Mouse (Mus musculus): Measurements from ENCODE around the gene Slc11a2. TPM values are rescaled to one million over a fixed set of nuclear protein-coding genes. Genes with fewer than 3 reads are reported as not detected.

Slc11a2 gene
- 8.7 TPM for polyA plus RNA-seq (2014; fragmentation: Illumina TruSeq; extraction: RNeasy Lipid Tissue Mini Kit (QIAGEN cat#74804))

GRCm38 (mm10) chr15:100424396-100425122 lies at the start of gene Slc11a2:
Gene Slc11a2, minus strand, starts transcription at chr15:100425072.

GRCm38 (mm10) chr15:100468295-100469188 lies 43.7 kb upstream of the Slc11a2 start, which contains the start of gene Letmd1:
Gene Letmd1, plus strand, starts transcription at chr15:100469023.

GRCm38 (mm10) chr15:100421758-100422197 lies 3.1 kb downstream of the Slc11a2 start, which contains the start of gene Gm5475:
Gene Gm5475, plus strand, starts transcription at chr15:100422147.

GRCm38 (mm10) chr15:100364242-100364641 lies 60.6 kb downstream of the Slc11a2 start, which contains the start of gene Higd1c:
Gene Higd1c, plus strand, starts transcription at chr15:100364542.

GRCm38 (mm10) chr15:100352711-100353250 lies 72.1 kb downstream of the Slc11a2 start, which contains the start of the genes Methig1 and Mettl7a2:
Gene Methig1, plus strand, starts transcription at chr15:100353149.
Gene Mettl7a2, plus strand, starts transcription at chr15:100353200.

Other genes starting within 250 kb of the Slc11a2 start
- gene Atf1, start 197.3 kb downstream of the Slc11a2 start, polyA plus RNA-seq (2014; fragmentation: Illumina TruSeq; extraction: RNeasy Lipid Tissue Mini Kit (QIAGEN cat#74804)): 151 TPM
- gene Tmprss12, start 144.2 kb downstream of the Slc11a2 start, polyA plus RNA-seq (2014; fragmentation: Illumina TruSeq; extraction: RNeasy Lipid Tissue Mini Kit (QIAGEN cat#74804)): not detected
- gene Mettl7a1, start 120.9 kb downstream of the Slc11a2 start, polyA plus RNA-seq (2014; fragmentation: Illumina TruSeq; extraction: RNeasy Lipid Tissue Mini Kit (QIAGEN cat#74804)): 80.1 TPM
- gene Mettl7a3, start 90.1 kb downstream of the Slc11a2 start, polyA plus RNA-seq (2014; fragmentation: Illumina TruSeq; extraction: RNeasy Lipid Tissue Mini Kit (QIAGEN cat#74804)): not detected
- gene Methig1, start 71.9 kb downstream of the Slc11a2 start, polyA plus RNA-seq (2014; fragmentation: Illumina TruSeq; extraction: RNeasy Lipid Tissue Mini Kit (QIAGEN cat#74804)): not detected
- gene Mettl7a2, start 71.9 kb downstream of the Slc11a2 start, polyA plus RNA-seq (2014; fragmentation: Illumina TruSeq; extraction: RNeasy Lipid Tissue Mini Kit (QIAGEN cat#74804)): 2.7 TPM
- gene Higd1c, start 60.5 kb downstream of the Slc11a2 start, polyA plus RNA-seq (2014; fragmentation: Illumina TruSeq; extraction: RNeasy Lipid Tissue Mini Kit (QIAGEN cat#74804)): not detected
- gene Gm5475, start 2.9 kb downstream of the Slc11a2 start, polyA plus RNA-seq (2014; fragmentation: Illumina TruSeq; extraction: RNeasy Lipid Tissue Mini Kit (QIAGEN cat#74804)): not detected
- gene Letmd1, start 44.0 kb upstream of the Slc11a2 start, polyA plus RNA-seq (2014; fragmentation: Illumina TruSeq; extraction: RNeasy Lipid Tissue Mini Kit (QIAGEN cat#74804)): 20.9 TPM
- 6.5 TPM for gene Csrnp2, start 70.4 kb upstream of the Slc11a2 start, polyA plus RNA-seq (2014; fragmentation: Illumina TruSeq; extraction: RNeasy Lipid Tissue Mini Kit (QIAGEN cat#74804))
- 8.3 TPM for gene Tfcp2, start 126.9 kb upstream of the Slc11a2 start, polyA plus RNA-seq (2014; fragmentation: Illumina TruSeq; extraction: RNeasy Lipid Tissue Mini Kit (QIAGEN cat#74804))
- 3.8 TPM for gene Pou6f1, start 174.9 kb upstream of the Slc11a2 start, polyA plus RNA-seq (2014; fragmentation: Illumina TruSeq; extraction: RNeasy Lipid Tissue Mini Kit (QIAGEN cat#74804))
- 205 TPM for gene Dazap2, start 190.3 kb upstream of the Slc11a2 start, polyA plus RNA-seq (2014; fragmentation: Illumina TruSeq; extraction: RNeasy Lipid Tissue Mini Kit (QIAGEN cat#74804))
- not detected for gene Smagp, start 211.9 kb upstream of the Slc11a2 start, polyA plus RNA-seq (2014; fragmentation: Illumina TruSeq; extraction: RNeasy Lipid Tissue Mini Kit (QIAGEN cat#74804))
- 1.1 TPM for gene Bin2, start 244.5 kb upstream of the Slc11a2 start, polyA plus RNA-seq (2014; fragmentation: Illumina TruSeq; extraction: RNeasy Lipid Tissue Mini Kit (QIAGEN cat#74804))

All from ovary, adult 10 weeks (tissue).